8 mouse cellular contexts compared by ENCODE assay signal in the genomic region with DNA sequence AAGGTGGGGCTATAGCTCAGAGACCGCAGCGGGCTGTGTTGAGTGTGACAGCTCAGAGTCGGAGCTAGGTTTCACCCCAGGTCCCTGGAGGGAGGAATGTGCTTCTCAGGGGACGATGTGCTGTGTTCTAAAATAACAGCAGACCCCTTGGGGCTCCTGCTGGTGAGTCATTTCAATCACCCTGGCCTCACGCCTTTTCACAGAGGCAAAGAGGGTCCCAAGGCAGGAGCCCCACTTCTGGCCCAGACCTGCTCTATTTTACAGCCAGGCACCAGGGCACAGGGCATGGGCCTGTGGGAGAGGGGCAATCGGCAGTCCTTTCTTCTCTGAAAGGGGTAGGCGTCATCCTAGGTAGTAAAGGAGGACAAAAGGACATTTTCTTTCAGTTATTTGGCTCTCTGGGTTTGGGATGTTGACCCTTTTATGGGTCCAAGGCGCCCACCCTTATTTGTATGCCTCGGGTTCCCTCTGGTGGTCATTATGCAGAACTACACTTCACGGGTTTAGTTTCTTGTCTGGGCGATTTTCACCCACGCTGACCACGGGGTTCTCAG. TPM values are rescaled to one million over a fixed set of nuclear protein-coding genes. Genes with fewer than 3 reads are reported as not detected.
DNase-seq lines count a peak whose midpoint lies in the region; ATAC-seq and TF ChIP-seq lines count a peak whose summit lies in the region.

No protein-coding gene starts in this region.

- ATAC-seq in kidney, embryonic 16.5 days (ENCODE audit: low FRiP score, low TSS enrichment) = no peak
- ATAC-seq in forebrain, embryonic 16.5 days = 0 out of 2 replicates have a peak, but pooled peaks have one; percentile 33
- ATAC-seq in megakaryocyte, adult 5-6 weeks (ENCODE audit: poor library complexity, severe bottlenecking) = peak; percentile 58

- no peaks in the 10 kb centered on the region for H3K36me3 ChIP-seq in kidney, embryonic 16.5 days (ENCODE audit: insufficient read depth, low read length)
- H3K36me3 ChIP-seq in E14TG2a.4 (ENCODE audit: insufficient read depth, low read length) = no peaks in the 10 kb centered on the region
- no peaks in the 10 kb centered on the region for H3K36me3 ChIP-seq in forebrain, embryonic 16.5 days (ENCODE audit: control insufficient read depth, insufficient read depth)

- H3K4me3 ChIP-seq in kidney, embryonic 16.5 days (ENCODE audit: low read length) = no peak overlapping the region
- no peak overlapping the region for H3K4me3 ChIP-seq in E14TG2a.4 (replicated peaks; ENCODE audit: low read length)
- no peak overlapping the region for H3K4me3 ChIP-seq in forebrain, embryonic 16.5 days (replicated peaks; ENCODE audit: low read length)

- H3K9me3 ChIP-seq in kidney, embryonic 16.5 days (ENCODE audit: low read length) = no peaks in the 10 kb centered on the region
- no peaks in the 10 kb centered on the region for H3K9me3 ChIP-seq in E14TG2a.4 (ENCODE audit: low read length)
- H3K9me3 ChIP-seq in forebrain, embryonic 16.5 days (ENCODE audit: control insufficient read depth, low read length) = no peaks in the 10 kb centered on the region

- H3K27ac ChIP-seq in kidney, embryonic 16.5 days (ENCODE audit: low read length) = no peak overlapping the region
- H3K27ac ChIP-seq in forebrain, embryonic 16.5 days (ENCODE audit: low read length) = no peak overlapping the region

- no peaks in the 10 kb centered on the region; the same call in 1 of the 2 replicates for H3K27me3 ChIP-seq in kidney, embryonic 16.5 days (ENCODE audit: insufficient read depth, low read length)
- peaks cover 44% of the 10 kb centered on the region for H3K27me3 ChIP-seq in E14TG2a.4 (ENCODE audit: insufficient read depth, low read length)
- no peaks in the 10 kb centered on the region for H3K27me3 ChIP-seq in forebrain, embryonic 16.5 days (replicated peaks; ENCODE audit: control insufficient read depth, insufficient read depth, low read length)

- peak; percentile 22 for DNase-seq in kidney, adult 9 months
- DNase-seq in brain, adult 2 months (ENCODE audit: low read depth, low spot score) = peak; percentile 37
- DNase-seq in thymus, postnatal 25 days = peak; percentile 36
- no peak for DNase-seq in gastrocnemius, postnatal 25 days

- H3K4me1 ChIP-seq in kidney, embryonic 16.5 days (ENCODE audit: insufficient read depth, low read length) = no peaks in the 10 kb centered on the region
- peaks cover 39% of the 10 kb centered on the region for H3K4me1 ChIP-seq in E14TG2a.4 (replicated peaks; ENCODE audit: low read depth, low read length)
- H3K4me1 ChIP-seq in forebrain, embryonic 16.5 days (replicated peaks; ENCODE audit: control insufficient read depth, insufficient read depth, low read length) = no peaks in the 10 kb centered on the region

- no peak overlapping the region for H3K9ac ChIP-seq in kidney, embryonic 16.5 days (replicated peaks; ENCODE audit: low read length)
- no peak overlapping the region for H3K9ac ChIP-seq in forebrain, embryonic 16.5 days (replicated peaks; ENCODE audit: low read depth, low read length)

- 15% methylated on average over 13 of the region's 13 CpGs for WGBS in kidney, embryonic 16.5 days
- 24% methylated on average over 13 of the region's 13 CpGs for WGBS in forebrain, embryonic 16.5 days

- H3K4me2 ChIP-seq in kidney, embryonic 16.5 days (replicated peaks; ENCODE audit: low read depth, low read length) = no peak overlapping the region
- no peak overlapping the region for H3K4me2 ChIP-seq in forebrain, embryonic 16.5 days (ENCODE audit: low read length)

- peak; percentile 88 for TF ChIP-seq CTCF in E14TG2a.4 (conservative IDR thresholded peaks at IDR 0.05; ENCODE audit: low read length)

RNA-seq across cellular contexts. Expression of a gene that starts 3.0 kb away (rescaled TPM):
- 0.52 and 0.59 TPM in 2 replicates for polyA plus RNA-seq in kidney, embryonic 16.5 days (2015; fragmentation: Nextera tagmentation; extraction: Ambion mirVana)
- polyA plus RNA-seq in forebrain, embryonic 16.5 days (2015; fragmentation: Nextera tagmentation; extraction: Ambion mirVana) = 3.3 TPM in 1 of 2 replicates, not detected in the other
- not detected in 2 replicates for total RNA-seq in megakaryocyte, adult 5-6 weeks (2015)
- not detected in 2 replicates for total RNA-seq in megakaryocyte, adult 5-6 weeks (2017)
- total RNA-seq in gastrocnemius, postnatal 25 days (2021) = not detected

RNA-seq across cellular contexts. Expression of a gene that starts 34.2 kb away (rescaled TPM):
- 21.6 and 25.9 TPM in 2 replicates for polyA plus RNA-seq in kidney, embryonic 16.5 days (2015; fragmentation: Nextera tagmentation; extraction: Ambion mirVana)
- 18.5 and 23.4 TPM in 2 replicates for polyA plus RNA-seq in forebrain, embryonic 16.5 days (2015; fragmentation: Nextera tagmentation; extraction: Ambion mirVana)
- 1,039 and 1,095 TPM in 2 replicates for total RNA-seq in megakaryocyte, adult 5-6 weeks (2015)
- 312 and 362 TPM in 2 replicates for total RNA-seq in megakaryocyte, adult 5-6 weeks (2017)
- 1 to 10 TPM; 3.1 to 6.7 TPM for total RNA-seq in gastrocnemius, postnatal 25 days (2021)

Comparison
In these comparisons a context has a peak if more than half of its experiments do, and no peak if none do; other contexts are left out.
1. RNA of a gene that starts 34.2 kb away (total RNA-seq): 312 to 1,095 TPM in megakaryocyte, adult 5-6 weeks; 3.1 to 6.7 TPM in gastrocnemius, postnatal 25 days; every median in the first group is over 10 times any median in the second.